Mouse (Mus musculus): ENCODE results near the gene Negr1.

Negr1 gene

DNA sequence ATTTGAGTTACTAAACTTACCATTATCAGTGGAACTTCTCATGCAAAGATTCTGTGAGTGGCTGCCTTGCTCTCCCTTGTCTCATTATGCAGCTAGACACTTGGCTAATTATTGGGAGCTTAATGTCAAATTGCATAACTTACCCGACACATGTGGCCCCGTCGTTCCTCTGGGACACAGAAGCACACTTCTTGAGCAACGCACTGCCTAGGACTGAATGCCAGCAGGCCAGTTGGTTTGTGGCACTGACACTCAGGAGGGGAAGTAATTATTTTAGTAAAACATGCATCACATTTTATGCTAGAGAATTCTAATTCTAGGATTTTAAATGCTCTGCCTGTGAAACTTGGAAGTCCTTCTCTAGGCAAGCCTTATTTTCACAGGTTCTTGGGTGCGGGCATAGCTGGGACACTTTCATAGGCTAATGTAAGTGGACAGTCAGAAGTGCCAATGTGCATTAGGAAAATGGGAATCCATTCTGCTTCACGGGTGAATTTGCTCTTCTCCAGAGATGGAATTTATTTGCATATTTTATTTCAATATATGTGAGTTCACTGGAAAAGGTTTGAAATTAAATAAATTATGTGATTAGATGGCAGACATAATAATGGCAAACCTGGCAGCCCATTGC is 234.6 kb downstream of the Negr1 start:
- DNase-seq (ENCODE audit: low read depth, low spot score), result no peak

GRCm38 (mm10) chr3:156799228-156799627 is 237.6 kb downstream of the Negr1 start:
- no peak for DNase-seq (ENCODE audit: low read depth, low spot score)

DNA sequence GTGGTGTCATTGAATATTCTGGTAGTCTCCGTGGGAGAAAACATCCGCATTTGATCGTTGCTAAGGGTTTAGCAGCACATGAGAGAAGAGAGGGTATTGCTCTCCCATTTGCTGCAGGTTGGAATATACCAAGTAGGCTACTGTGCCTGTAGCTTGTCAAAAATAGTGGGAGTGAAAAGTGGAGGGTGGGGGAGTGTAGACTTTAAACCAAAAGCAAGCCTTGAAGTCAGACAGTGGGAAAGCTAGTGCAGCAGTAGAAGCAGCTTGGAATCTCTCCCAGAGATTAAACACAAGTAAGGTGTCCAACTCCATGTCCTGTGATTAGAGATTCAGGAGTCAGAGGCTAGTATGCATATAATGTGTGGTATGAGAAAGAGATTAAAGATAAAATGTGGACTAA is 248.2 kb downstream of the Negr1 start:
- no peak for DNase-seq (ENCODE audit: low read depth, low spot score)

DNA sequence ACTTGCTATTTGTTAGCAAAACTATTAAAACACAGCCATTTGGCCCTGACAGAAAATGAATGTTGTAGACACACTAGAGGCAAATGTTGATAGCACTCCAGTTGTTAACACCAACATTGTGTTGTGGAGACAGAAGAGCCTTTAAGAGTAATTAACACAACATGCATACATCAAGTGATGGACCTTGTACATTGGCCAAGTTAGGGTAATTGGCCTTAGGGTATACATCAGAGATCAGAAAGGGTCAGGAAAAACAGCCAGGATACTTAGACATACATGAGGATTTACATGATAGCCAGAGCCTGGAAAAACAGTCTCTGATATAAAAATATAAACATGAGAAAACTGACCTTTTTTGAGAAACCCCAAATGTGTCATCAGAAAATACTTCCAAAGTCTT is 255.3 kb downstream of the Negr1 start:
- no peak for DNase-seq (ENCODE audit: low read depth, low spot score)

DNA sequence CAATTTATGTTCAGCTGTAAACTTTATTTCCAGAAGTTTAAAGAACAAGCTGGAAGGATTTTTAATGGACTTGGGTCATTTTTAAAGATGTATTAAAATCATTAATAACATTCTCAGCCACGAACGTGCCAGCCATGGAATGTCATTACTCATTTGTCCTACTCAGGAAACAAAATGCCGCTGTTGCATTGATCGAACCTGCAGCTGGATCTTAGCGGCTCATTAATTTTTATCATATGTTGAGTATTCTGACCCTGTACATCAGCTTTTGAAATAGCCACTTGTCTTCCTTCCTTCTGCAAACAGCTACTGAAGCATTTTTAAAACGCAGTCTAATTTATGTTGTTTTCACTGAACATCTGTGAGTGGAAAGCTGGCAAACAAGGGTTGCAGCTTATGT is 255.9 kb downstream of the Negr1 start:
- DNase-seq (ENCODE audit: low read depth, low spot score), result peak; percentile 39

GRCm38 (mm10) chr3:156823039-156823438 is 261.4 kb downstream of the Negr1 start:
- no peak for DNase-seq (ENCODE audit: low read depth, low spot score)

DNA sequence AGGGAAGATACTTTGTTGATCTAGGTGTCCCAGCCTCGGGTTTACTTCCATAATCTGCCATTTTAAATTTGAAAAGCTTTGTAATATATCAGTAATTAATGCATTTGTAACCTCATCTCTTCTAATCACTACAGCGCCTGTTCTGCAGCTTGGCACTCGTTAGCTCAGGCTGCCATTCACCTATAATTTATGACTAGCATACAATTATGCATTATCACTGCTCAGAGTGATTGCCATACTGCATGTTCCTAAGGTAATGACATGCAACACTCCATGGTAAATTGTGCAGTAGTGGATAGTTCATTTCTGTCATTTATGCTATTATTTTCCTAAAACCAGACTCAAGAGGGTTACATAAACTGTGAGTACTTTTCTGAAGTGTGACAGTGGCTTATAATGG is 272.3 kb downstream of the Negr1 start:
- no peak for DNase-seq (ENCODE audit: low read depth, low spot score)

- no peak for DNase-seq (ENCODE audit: low read depth, low spot score)
Observed at GRCm38 (mm10) chr3:156838550-156838949, 277.0 kb downstream of the Negr1 start.

DNA sequence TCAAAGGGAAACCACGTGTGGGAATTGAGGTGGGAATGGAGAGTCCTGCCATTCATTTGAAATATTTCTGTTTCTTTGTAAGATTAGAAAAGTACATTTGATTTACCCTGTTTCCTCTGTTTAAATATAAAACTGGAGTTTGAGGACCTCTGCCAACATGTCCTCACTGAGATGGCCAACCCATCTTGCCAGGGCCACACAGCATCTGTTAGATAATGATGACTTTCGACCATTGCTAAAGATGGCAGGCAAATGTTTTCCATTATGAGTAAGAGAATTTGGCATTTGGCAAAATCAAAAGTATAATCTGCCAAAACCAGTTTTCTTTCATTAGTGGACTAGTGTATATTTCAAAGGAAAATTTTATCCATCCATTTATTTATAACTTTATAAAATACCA is 286.8 kb downstream of the Negr1 start:
- no peak for DNase-seq (ENCODE audit: low read depth, low spot score)

GRCm38 (mm10) chr3:156851921-156852320 is 290.3 kb downstream of the Negr1 start:
- DNase-seq (ENCODE audit: low read depth, low spot score), result no peak

DNA sequence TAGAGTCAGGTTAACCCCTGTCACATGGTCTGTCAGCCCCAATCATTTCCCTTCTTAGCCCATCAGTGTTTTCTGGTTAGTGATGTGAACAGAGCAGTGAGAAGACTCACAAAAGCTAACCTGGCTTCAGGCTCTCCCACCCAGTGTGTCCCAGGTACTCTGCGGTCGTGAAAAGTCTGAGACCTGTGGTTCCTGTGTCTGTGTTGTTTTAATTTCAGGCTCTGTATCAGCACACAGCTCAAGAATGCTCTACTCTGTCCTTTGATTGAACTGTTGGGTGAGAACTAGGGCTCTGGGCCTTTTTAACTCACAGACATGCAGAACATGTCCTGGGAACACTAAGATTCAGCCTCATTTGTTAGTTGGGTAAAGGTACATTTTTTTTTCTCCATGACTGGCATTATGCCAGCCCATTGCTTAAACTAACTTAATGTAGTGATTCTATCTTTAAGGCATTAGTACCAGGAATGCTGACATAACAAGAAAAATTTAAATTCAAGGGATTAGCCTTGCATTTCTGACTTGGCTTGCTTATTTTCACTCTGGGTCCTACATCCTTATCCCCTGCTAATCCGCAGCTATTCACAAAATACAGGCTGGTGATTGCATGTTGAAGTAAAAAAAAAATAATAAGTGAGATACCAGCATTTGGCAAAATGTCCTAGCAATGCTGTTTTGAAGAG is 308.8 kb downstream of the Negr1 start:
- DNase-seq (ENCODE audit: low read depth, low spot score), result no peak

DNA sequence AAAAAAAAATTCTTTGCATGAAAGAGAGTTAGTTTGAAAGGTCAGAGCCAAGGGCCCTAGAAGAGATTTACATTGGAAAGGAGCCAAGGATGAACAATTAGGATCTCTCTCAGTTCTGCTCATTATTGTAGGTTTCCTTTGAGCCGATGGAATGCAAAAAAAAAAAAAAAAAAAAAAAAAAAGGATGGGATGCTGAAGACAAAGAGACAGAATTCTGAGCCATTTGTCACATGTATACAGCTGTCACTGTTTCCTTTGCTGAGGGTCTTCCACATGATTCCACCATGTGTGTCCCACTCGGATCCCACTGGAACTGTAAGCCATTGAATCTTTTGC is 309.3 kb downstream of the Negr1 start:
- DNase-seq (ENCODE audit: low read depth, low spot score), result no peak

- no peak for DNase-seq (ENCODE audit: low read depth, low spot score)
Observed at GRCm38 (mm10) chr3:156871641-156872196, 310.1 kb downstream of the Negr1 start.

DNA sequence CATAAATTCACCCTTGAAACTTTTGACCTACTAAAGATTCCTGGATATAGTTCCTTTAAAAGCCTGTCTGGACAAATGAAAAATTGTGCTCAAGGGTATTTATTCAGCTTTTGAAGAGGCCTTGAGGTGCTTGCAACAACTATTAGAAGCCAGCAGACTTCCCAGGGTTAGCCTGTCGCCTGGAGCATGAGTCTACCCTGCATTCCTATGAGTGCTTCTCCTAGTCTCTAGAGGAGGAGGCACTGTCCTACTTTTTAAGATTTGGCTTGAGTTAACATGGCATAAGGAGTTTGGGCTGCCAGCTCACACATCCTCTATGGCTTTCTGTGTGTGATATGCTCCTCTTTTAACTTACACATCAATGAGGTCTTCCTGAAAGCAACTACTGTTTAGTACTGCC is 315.0 kb downstream of the Negr1 start:
- DNase-seq (ENCODE audit: low read depth, low spot score), result no peak

GRCm38 (mm10) chr3:156882129-156882528 is 320.5 kb downstream of the Negr1 start:
- DNase-seq (ENCODE audit: low read depth, low spot score), result no peak

GRCm38 (mm10) chr3:156883873-156884272 is 322.3 kb downstream of the Negr1 start:
- no peak for DNase-seq (ENCODE audit: low read depth, low spot score)

GRCm38 (mm10) chr3:156885689-156886088 is 324.1 kb downstream of the Negr1 start:
- DNase-seq (ENCODE audit: low read depth, low spot score), result no peak

DNA sequence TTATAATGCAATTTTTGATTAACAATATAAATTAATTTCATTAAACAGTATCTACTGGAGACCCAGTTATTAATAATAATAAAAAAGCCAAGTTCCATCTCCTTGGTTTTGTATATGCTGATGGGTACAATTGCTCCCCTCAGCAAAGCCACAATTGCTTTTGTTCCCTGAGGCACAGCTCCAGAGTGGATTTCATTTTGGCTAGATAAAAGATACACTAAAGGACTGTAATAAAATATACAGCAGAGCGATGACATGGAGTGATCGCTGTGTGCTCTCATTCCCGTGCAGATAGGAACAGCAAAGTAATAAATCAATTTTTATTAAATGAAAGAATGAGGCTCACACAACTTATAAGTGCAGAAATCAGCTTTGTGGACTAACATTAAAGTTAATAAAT is 325.3 kb downstream of the Negr1 start:
- DNase-seq (ENCODE audit: low read depth, low spot score), result no peak

DNA sequence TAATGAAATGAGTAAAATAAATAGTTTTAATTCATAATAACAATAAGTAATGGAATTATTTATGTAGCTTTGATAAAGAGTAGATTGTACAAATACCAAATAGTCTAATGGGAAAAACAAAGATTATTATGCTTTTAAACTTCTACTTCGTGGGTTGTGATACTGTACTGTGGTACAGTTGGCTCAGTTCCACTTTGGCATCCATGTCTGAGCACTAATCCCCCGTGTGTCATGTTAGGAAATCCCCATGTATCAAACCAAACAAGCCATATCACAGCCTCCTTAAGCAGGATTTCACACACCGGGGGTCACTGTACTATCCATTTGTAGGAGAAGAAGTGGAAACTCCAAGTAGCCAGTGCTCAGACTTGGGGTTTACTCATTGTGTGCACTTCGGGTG is 329.4 kb downstream of the Negr1 start:
- no peak for DNase-seq (ENCODE audit: low read depth, low spot score)

DNA sequence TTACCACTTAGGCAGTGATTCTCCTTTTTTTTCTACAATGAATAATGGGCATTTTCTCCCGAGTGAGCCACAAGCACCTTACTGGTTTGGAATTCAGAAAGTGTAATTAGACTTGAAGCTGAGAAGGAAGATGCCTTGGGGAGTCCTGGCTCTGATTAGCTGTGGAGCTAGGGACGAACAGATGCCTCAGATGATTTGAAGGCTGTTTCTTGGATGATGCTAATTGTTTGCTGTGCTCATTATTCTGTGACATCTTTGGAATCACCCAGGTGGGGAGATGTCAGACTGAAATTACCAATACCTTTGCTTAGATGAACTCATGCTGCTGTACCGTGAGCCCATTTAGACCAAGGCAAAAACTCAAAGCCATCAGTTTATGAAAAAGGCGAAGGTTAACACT is 333.7 kb downstream of the Negr1 start:
- no peak for DNase-seq (ENCODE audit: low read depth, low spot score)

DNA sequence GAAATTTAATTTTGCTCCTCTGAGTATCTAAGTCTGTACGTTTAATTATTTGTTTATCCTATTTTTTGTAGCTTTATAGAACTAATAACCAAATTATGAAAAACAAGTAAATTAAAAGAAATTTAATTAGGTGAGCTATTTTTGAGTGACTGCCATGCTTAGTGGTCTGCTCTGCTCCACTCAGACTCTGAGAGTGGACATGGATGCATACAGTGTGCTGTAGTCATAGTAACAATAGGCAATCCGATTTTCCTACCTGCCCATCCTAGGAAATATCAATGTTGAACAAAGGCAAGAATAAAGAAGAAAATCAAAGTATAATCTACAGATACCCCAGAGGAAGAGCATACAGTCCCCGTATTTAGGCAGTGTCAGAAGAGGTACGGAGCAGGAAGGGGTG is 334.5 kb downstream of the Negr1 start:
- DNase-seq (ENCODE audit: low read depth, low spot score), result no peak

DNA sequence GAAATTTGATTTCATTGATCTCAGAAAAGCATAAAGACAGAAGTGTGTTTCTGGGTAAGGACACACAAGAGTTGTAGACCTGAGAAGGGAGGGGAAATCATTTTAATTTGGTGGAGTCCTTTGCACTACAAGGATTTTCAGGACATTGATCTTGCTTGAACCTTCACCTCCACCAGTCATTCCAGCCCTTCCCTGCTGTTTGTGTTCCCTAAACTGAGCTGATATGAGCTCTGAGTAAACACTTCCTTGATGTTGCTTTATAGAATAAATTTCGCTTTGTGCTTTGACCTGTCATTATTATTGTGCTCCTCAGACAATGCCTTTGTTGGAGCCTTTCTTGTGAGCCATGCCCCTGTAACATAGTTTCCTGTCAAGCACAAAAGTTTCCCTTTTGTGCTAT is 335.0 kb downstream of the Negr1 start:
- DNase-seq (ENCODE audit: low read depth, low spot score), result no peak

DNA sequence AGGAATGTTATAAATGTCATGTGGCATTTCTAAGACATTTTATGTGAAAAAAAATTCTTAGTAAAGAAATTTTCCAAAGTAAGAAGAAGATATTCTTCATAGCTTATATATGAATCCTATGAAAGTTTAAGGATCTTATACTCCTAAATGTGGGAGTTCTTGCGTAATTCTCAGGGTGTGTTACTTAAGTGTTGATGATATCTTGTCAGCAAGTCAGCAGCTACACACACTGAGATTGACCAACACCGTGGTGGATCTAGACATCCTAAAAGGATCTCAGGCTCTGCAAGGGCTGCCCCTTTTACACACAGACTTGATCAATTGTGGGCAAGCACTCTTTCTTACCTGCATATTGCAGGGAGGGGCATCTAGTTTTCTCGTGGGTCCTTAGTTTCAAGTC is 339.5 kb downstream of the Negr1 start:
- no peak for DNase-seq (ENCODE audit: low read depth, low spot score)

Data from mesoderm, embryonic 11.5 days (tissue).